Mouse (Mus musculus) forebrain, embryonic 16.5 days (tissue): ENCODE measurements around the gene 1700025C18Rik. TPM values are rescaled to one million over a fixed set of nuclear protein-coding genes. Genes with fewer than 3 reads are reported as not detected.
A peak's percentile ranks its signal among the peaks of the same experiment; 100 is the strongest.

ENCODE experiments used
- ATAC-seq: fragments of 200-750 bp; cut with Nextera tagmentation; 2 replicates; pipeline ENCODE4 v1.8.0; 2017; ENCODE audit warnings: mild to moderate bottlenecking, moderate library complexity
- H3K27ac ChIP-seq: fragments of 300-500 bp; sonication (generic); 2 replicates; pipeline ENCODE4 v1.5.1; 2014; ENCODE audit warnings: low read length, control low read depth
- H3K27me3 ChIP-seq: fragments of 300-500 bp; sonication (generic); replicated peaks from 2 replicates; pipeline ENCODE4 v1.6.1; 2014; ENCODE audit warnings: low read length; ENCODE audit not compliant: control insufficient read depth, insufficient read depth
- H3K36me3 ChIP-seq: fragments of 300-500 bp; sonication (generic); 2 replicates; pipeline ENCODE4 v1.6.1; 2014; ENCODE audit not compliant: control insufficient read depth, insufficient read depth
- H3K4me1 ChIP-seq: fragments of 300-500 bp; sonication (generic); replicated peaks from 2 replicates; pipeline ENCODE4 v1.6.1; 2014; ENCODE audit warnings: low read length; ENCODE audit not compliant: control insufficient read depth, insufficient read depth
- H3K4me2 ChIP-seq: fragments of 300-500 bp; sonication (generic); 2 replicates; pipeline ENCODE4 v1.6.1; 2014; ENCODE audit warnings: mild to moderate bottlenecking, low read length, control low read depth
- H3K4me3 ChIP-seq: fragments of 300-500 bp; sonication (generic); replicated peaks from 2 replicates; pipeline ENCODE4 v1.5.1; 2014; ENCODE audit warnings: mild to moderate bottlenecking, low read length, control low read depth
- H3K9ac ChIP-seq: fragments of 300-500 bp; sonication (generic); replicated peaks from 2 replicates; pipeline ENCODE4 v1.6.1; 2014; ENCODE audit warnings: low read depth, low read length, control low read depth
- H3K9me3 ChIP-seq: fragments of 300-500 bp; sonication (generic); 2 replicates; pipeline ENCODE4 v1.6.1; 2016; ENCODE audit warnings: low read length; ENCODE audit not compliant: control insufficient read depth
- WGBS: fragments of 180-500 bp; shearing (Covaris S2); extraction: QIAGEN DNeasy Blood & Tissue Kit; methylation state at CpG from one replicate; pipeline ENCODE4 v1.1.7; 2014; 5-methylcytosine and 5-hydroxymethylcytosine counted together
- polyA plus RNA-seq: library from polyadenylated mRNA; unstranded; fragments of >200 nt; fragmentation: Nextera tagmentation; extraction: Ambion mirVana; gene quantifications from 2 replicates; pipeline ENCODE4 v1.2.1, GENCODE M21; 2015

1700025C18Rik gene
- polyA plus RNA-seq, 1 experiment from 2014 or later: not detected

DNA sequence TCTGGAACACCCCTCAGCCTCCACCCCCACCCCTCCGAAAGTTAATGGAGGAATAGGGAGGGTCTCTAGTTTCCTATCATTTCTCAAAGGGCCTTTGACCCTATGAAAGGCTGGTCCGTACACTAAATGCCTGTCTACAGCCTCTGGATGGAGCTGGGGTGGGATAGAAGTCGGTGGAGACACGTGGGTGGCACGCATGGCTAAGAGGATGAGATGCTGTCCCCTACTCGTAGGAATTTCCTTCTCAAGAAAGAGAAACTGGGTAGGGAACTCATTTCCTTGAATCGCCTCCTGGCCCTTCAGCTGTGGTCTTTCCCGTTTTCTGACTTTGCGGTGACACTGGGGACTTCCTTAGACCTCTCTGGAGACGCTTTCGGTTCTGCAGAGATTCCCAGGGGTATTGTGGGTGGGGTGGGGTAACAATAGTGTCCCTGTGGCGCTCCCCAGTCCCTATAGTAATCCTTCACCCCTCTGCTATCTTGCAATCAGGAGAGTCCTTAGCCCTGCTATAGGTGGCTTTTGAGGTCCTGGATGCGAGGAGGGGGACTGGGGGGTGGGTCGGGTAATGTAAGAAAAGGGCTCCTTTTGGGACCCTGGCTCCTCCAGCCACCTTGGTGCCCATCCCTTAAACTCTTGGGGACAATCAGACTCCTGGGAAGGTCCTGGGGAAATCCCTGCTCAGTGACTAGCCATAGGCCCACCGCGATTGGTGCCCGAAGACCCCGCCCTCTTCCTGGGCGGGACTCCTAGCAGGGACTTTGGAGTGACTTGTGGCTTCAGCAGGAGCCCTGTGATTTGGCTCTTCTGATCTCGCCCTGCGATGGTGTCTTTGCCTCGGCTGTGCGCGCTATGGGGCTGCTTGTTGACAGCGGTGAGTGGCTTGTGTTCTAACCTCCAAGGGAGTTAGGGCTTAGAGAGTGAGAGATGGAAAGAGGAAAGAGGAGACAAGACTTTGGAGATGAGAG is 35.4 kb downstream of the 1700025C18Rik start, which contains the start of gene Cd40:
Gene Cd40 (plus strand): TSS at position 740 of the 965 bp plus-strand sequence.
- Histone ChIP-seq H3K27me3 (peaks cover 3% of the 10 kb centered on the region; the same call in 1 of the 2 replicates), H3K9me3 (no peaks in the 10 kb centered on the region), H3K4me1 (peaks cover 3% of the 10 kb centered on the region; the same call in 1 of the 2 replicates), H3K4me2 (peak within 1 kb of the TSS; percentile 4; the same call in 1 of the 2 replicates), H3K36me3 (no peaks in the 10 kb centered on the region), H3K9ac (no peak within 1 kb of the TSS), H3K4me3 (no peak within 1 kb of the TSS), H3K27ac (no peak within 1 kb of the TSS)
- 11% methylated on average over 25 of the region's 25 CpGs for WGBS
- ATAC-seq: no peak

DNA sequence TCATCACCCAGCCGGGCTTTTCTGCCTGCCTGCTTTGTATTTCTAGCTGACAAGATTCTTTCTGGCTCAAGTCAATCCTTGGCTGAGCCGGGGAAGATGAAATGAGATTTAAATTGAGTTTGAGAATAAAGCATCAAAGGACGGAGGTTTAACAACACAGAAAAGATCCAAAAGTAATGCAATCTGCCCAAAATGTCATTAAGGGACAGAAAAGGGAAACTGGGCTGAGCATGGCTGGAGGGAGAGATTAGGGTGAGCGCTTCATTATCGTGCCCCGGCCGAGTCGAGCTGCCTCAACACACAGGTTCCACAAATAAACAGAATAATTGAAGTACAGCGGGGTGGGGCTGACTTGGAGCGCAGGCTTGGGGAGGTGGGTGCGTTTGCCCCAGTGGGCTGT is 39.0 kb downstream of the 1700025C18Rik start:
- Histone ChIP-seq H3K9ac (no peak overlapping the region), H3K9me3 (no peaks in the 10 kb centered on the region), H3K4me3 (no peak overlapping the region), H3K4me2 (no peak overlapping the region), H3K4me1 (peaks cover 3% of the 10 kb centered on the region; the same call in 1 of the 2 replicates), H3K27me3 (peaks cover 3% of the 10 kb centered on the region; the same call in 1 of the 2 replicates), H3K36me3 (no peaks in the 10 kb centered on the region), H3K27ac (no peak overlapping the region)
- no peak for ATAC-seq
- WGBS: 17% methylated on average over 11 of the region's 11 CpGs

DNA sequence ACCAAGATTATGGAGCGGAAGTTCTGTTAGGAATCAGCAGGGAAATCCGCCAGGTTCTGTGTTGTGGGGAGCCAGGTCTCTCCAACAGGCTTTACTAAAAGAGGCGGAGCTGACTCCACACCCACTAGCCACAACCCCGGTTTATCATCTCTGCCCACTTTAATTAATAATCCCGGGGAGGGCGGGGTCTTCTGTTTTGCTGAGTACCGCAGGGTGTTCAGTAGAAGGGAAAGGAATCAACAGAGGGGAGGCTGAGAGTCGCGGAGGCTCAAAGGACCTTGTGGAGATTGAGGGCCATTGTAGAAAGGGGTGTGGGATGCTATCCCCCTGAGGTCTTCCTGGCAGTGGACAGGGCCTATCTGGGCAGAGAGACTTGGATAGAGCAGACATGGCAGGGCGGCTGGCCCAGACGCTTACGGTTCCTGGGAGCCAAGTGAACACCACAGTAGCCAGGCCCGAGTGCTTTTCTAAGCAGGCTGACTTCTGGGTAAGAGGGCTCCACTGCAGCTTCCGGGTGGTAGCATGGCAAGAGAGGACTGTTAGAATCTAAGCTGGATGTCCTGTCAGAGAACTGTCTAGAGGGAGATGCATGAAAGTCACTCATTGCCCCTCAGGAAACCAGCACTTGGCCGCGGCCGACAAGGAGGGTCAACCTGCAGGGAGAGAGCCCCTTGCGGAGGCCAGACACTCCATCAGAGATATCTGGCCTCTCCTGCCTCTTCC is 39.6 kb downstream of the 1700025C18Rik start:
- no peak overlapping the region for H3K4me2 ChIP-seq
- H3K27me3 ChIP-seq: peaks cover 3% of the 10 kb centered on the region; the same call in 1 of the 2 replicates
- WGBS: 66% methylated on average over 18 of the region's 18 CpGs
- H3K4me3 ChIP-seq: no peak overlapping the region
- no peak overlapping the region for H3K9ac ChIP-seq
- no peaks in the 10 kb centered on the region for H3K36me3 ChIP-seq
- H3K27ac ChIP-seq: no peak overlapping the region
- H3K9me3 ChIP-seq: no peaks in the 10 kb centered on the region
- no peak for ATAC-seq
- peaks cover 3% of the 10 kb centered on the region; the same call in 1 of the 2 replicates for H3K4me1 ChIP-seq

DNA sequence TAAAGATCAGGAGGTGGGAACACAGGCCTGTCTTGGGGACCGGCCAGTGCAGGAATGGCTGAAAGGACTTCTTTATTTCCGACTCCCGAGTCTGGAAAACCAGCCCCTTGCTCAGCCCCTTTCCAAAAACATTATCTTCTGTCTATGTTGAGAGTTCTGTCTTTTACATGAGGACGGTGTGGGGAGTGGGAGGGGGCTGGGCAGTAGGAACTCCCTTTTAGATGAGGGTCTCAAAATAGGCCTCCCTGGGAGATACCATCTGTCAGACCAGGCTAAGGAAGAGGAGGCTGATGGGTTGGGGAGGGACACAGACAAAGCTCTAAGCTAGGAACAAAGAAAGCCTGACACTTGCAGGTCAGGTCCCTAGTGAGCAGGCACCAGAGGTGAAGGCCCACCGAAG is 41.5 kb downstream of the 1700025C18Rik start:
- no peak overlapping the region for H3K4me2 ChIP-seq
- peaks cover 3% of the 10 kb centered on the region; the same call in 1 of the 2 replicates for H3K4me1 ChIP-seq
- H3K27ac ChIP-seq: no peak overlapping the region
- 58% methylated on average over 5 of the region's 5 CpGs for WGBS
- no peaks in the 10 kb centered on the region for H3K36me3 ChIP-seq
- no peak overlapping the region for H3K9ac ChIP-seq
- no peaks in the 10 kb centered on the region for H3K9me3 ChIP-seq
- H3K27me3 ChIP-seq: no peaks in the 10 kb centered on the region
- ATAC-seq: no peak
- H3K4me3 ChIP-seq: no peak overlapping the region

DNA sequence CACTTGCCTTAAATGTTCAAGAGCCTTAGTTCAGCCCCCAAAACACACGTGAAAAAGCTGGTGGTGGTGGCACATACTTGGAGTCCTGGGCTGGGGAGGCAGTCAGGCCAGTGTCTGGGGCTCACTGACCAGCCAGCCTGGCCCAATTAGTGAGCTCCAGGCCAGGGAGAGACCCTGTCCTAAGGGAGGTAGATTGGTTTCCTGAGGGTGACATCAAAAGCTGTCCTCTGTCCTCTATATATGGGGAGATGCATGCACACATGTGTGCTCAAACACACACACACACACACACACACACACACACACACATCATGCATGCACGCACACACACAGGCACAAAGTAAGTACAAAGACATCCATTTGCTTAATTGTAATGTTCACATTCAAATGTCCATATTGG is 46.8 kb downstream of the 1700025C18Rik start:
- Histone ChIP-seq H3K4me2 (no peak overlapping the region), H3K4me3 (no peak overlapping the region), H3K27ac (peak overlapping the region; percentile 41), H3K27me3 (no peaks in the 10 kb centered on the region), H3K9me3 (no peaks in the 10 kb centered on the region), H3K9ac (peak overlapping the region; percentile 42; the same call in 1 of the 2 replicates), H3K36me3 (no peaks in the 10 kb centered on the region), H3K4me1 (peaks cover 7% of the 10 kb centered on the region)
- 41% methylated on average over 2 of the region's 2 CpGs for WGBS
- ATAC-seq: peak; percentile 9; the same call in 1 of the 2 replicates

DNA sequence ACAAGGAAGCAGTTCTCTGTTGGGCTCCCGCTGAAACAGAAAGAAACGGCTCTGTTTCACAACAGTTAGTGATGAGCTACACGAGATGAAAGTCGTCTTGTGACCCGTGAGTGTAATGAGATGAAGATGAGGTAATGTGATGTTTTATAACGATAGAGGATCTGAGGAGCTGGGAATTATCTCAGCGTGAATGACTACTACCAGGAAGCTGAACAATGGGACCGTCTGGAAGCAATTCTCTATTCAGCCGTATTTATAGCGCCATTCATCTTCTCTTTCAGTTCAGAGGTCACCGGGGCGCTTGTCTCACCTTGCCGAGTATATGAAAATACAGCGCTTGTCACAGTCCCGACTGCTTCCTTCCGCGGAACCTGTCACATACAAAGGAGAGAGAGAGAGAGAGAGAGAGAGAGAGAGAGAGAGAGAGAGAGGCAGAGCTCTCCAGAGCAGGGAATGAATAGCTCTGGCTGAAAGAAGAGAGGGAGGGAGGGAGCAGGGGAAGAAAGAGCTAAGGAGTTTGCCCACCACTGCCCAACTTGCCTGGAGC is 47.4 kb downstream of the 1700025C18Rik start:
- Histone ChIP-seq H3K4me2 (peak overlapping the region; percentile 50), H3K36me3 (no peaks in the 10 kb centered on the region), H3K9ac (peak overlapping the region; percentile 42), H3K27me3 (no peaks in the 10 kb centered on the region), H3K27ac (peak overlapping the region; percentile 41), H3K4me3 (peak overlapping the region; percentile 19; the same call in 1 of the 2 replicates), H3K9me3 (no peaks in the 10 kb centered on the region), H3K4me1 (peaks cover 7% of the 10 kb centered on the region)
- WGBS: under 1% methylated on average over 17 of the region's 17 CpGs
- ATAC-seq: peak; percentile 73

DNA sequence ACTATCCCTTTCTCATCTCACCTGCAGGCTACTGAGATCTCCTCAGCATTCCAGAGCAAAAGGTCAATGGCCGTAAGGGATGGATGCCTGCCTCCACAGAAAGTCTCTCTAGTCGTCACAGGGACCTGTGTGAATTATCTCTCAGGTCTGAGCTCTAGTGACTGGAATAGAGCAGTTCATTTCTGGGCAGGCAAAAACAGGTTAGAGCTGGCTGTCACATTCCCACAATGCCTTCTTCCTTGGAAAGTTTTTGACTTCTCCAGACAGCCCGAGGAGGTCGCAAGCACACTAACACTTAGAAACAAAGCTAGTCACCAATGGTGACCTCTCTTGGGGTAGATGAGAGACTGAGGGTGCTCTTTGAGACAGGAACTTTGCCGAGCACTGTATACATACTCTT is 48.4 kb downstream of the 1700025C18Rik start:
- H3K9me3 ChIP-seq: no peaks in the 10 kb centered on the region
- no peak overlapping the region for H3K27ac ChIP-seq
- WGBS: 84% methylated on average over 5 of the region's 5 CpGs

DNA sequence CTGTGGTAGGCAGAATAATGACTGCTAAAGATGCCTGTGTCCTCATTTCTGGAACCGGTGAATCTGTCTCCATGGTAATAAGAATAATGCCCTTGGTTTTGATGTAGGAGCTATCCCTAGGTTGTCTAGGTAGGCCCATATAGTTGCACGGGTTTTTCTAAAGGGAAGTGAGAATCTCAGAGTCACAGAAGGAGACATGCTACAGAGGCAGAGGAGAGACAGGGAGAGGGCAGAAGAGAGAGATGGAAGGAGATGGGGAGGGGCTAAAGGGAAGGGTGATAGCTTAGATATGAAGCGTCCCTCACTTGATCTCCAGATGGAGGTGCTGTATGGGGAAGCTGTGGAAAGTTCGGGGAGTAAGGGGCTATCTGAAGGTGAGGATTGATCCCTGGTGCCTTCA is 53.1 kb downstream of the 1700025C18Rik start:
- no peak overlapping the region for H3K4me2 ChIP-seq
- peaks cover 19% of the 10 kb centered on the region for H3K4me1 ChIP-seq
- no peak for ATAC-seq
- 70% methylated on average over 4 of the region's 4 CpGs for WGBS
- H3K9ac ChIP-seq: no peak overlapping the region
- no peaks in the 10 kb centered on the region for H3K9me3 ChIP-seq
- no peak overlapping the region for H3K4me3 ChIP-seq
- H3K36me3 ChIP-seq: no peaks in the 10 kb centered on the region
- no peak overlapping the region for H3K27ac ChIP-seq
- H3K27me3 ChIP-seq: no peaks in the 10 kb centered on the region

More for the DNA sequence above, 48.4 kb downstream of the 1700025C18Rik start:
- H3K27me3 ChIP-seq: no peaks in the 10 kb centered on the region
- no peak for ATAC-seq
- H3K4me2 ChIP-seq: no peak overlapping the region
- H3K4me1 ChIP-seq: peaks cover 7% of the 10 kb centered on the region
- H3K4me3 ChIP-seq: no peak overlapping the region
- no peak overlapping the region for H3K9ac ChIP-seq
- no peaks in the 10 kb centered on the region for H3K36me3 ChIP-seq

DNA sequence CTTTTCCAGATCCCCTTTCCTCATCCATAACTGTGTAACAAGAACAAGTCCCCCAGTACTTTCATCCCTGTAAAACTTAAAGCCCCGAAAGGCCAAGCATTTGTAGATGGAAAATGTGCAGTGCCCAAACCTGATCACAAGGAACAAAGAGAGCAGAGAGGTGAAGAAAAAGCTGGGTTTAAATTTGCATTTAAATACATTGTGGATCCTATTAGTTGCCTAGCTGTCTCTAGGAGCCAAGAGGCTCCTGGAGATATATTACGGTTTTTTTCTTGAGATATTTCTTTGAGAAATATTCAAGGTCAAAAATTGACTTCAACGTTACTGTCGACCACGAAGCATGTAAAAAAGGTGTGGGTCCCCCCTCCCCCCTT is 55.5 kb downstream of the 1700025C18Rik start:
- 13% methylated on average over 5 of the region's 5 CpGs for WGBS
- Histone ChIP-seq H3K27me3 (no peaks in the 10 kb centered on the region), H3K9me3 (no peaks in the 10 kb centered on the region), H3K9ac (peak overlapping the region; percentile 99), H3K36me3 (no peaks in the 10 kb centered on the region), H3K27ac (peak overlapping the region; percentile 86), H3K4me1 (peaks cover 33% of the 10 kb centered on the region), H3K4me3 (peak overlapping the region; percentile 99), H3K4me2 (peak overlapping the region; percentile 56)
- ATAC-seq: no peak; the same call in 1 of the 2 replicates
